Mouse (Mus musculus): ENCODE measurements around the gene Mapk11. TPM values are rescaled to one million over a fixed set of nuclear protein-coding genes. Genes with fewer than 3 reads are reported as not detected.
A peak's percentile ranks its signal among the peaks of the same experiment; 100 is the strongest.

Gene Mapk11
- total RNA-seq, 2 experiments from 2014 or later: 49.1 to 55.1 TPM

- no peak for DNase-seq (ENCODE audit: low spot score in 2 of 2)
These were observed 6.3 kb downstream of the Mapk11 start for GRCm38 (mm10) chr15:89143134-89143533.

- no peak for DNase-seq (ENCODE audit: low spot score in 2 of 2)
These were observed 7.5 kb downstream of the Mapk11 start for GRCm38 (mm10) chr15:89141905-89142304.

- no peak for DNase-seq (ENCODE audit: low spot score in 2 of 2)
These were observed 8.0 kb downstream of the Mapk11 start for GRCm38 (mm10) chr15:89141443-89141842.

- DNase-seq (ENCODE audit: low spot score in 2 of 2): peak; percentile 31 to 36
These were observed 8.7 kb downstream of the Mapk11 start, which contains the start of gene Mapk12 for GRCm38 (mm10) chr15:89140659-89141252. Gene Mapk12 (minus strand): TSS chr15:89140703.

GRCm38 (mm10) chr15:89140048-89140658, 9.3 kb downstream of the Mapk11 start:
- DNase-seq (ENCODE audit: low spot score in 2 of 2): peak; percentile 75 to 85

- no peak for DNase-seq (ENCODE audit: low spot score in 2 of 2)
These were observed 10.9 kb downstream of the Mapk11 start for GRCm38 (mm10) chr15:89138531-89138930.

- DNase-seq (ENCODE audit: low spot score in 2 of 2): no peak
These were observed 11.4 kb downstream of the Mapk11 start for GRCm38 (mm10) chr15:89138046-89138405.

GRCm38 (mm10) chr15:89137378-89138045, 11.9 kb downstream of the Mapk11 start:
- DNase-seq (ENCODE audit: low spot score in 2 of 2): no peak

- DNase-seq (ENCODE audit: low spot score in 2 of 2): no peak
These were observed 12.8 kb downstream of the Mapk11 start for GRCm38 (mm10) chr15:89136461-89137155.

- no peak for DNase-seq (ENCODE audit: low spot score in 2 of 2)
These were observed 18.1 kb downstream of the Mapk11 start for GRCm38 (mm10) chr15:89131316-89131715.

- no peak for DNase-seq (ENCODE audit: low spot score in 2 of 2)
These were observed 19.2 kb downstream of the Mapk11 start for GRCm38 (mm10) chr15:89130245-89130644.

GRCm38 (mm10) chr15:89128382-89129350, 20.8 kb downstream of the Mapk11 start, which contains the start of gene Hdac10:
Gene Hdac10 (minus strand): TSS chr15:89128700.
- DNase-seq (ENCODE audit: low spot score in 2 of 2): peak; percentile 85 to 87

GRCm38 (mm10) chr15:89127364-89127940, 22.0 kb downstream of the Mapk11 start:
- no peak for DNase-seq (ENCODE audit: low spot score in 2 of 2)

GRCm38 (mm10) chr15:89126622-89127021, 22.8 kb downstream of the Mapk11 start:
- no peak for DNase-seq (ENCODE audit: low spot score in 2 of 2)

- DNase-seq (ENCODE audit: low spot score in 2 of 2): no peak
These were observed 24.1 kb downstream of the Mapk11 start for GRCm38 (mm10) chr15:89125351-89125750.

- no peak for DNase-seq (ENCODE audit: low spot score in 2 of 2)
These were observed 25.1 kb downstream of the Mapk11 start for GRCm38 (mm10) chr15:89124312-89124711.

GRCm38 (mm10) chr15:89123595-89123994, 25.8 kb downstream of the Mapk11 start:
- DNase-seq (ENCODE audit: low spot score in 2 of 2): peak; percentile 66 to 71

GRCm38 (mm10) chr15:89122649-89123366, 26.6 kb downstream of the Mapk11 start, which contains the start of gene Tubgcp6:
Gene Tubgcp6 (minus strand): TSS chr15:89123112.
- peak; percentile 96 to 98 for DNase-seq (ENCODE audit: low spot score in 2 of 2)

- no peak for DNase-seq (ENCODE audit: low spot score in 2 of 2)
These were observed 31.4 kb downstream of the Mapk11 start for GRCm38 (mm10) chr15:89118007-89118406.
